Mouse (Mus musculus) liver, embryonic 14.5 days (tissue): ENCODE data around the gene Med19. TPM values are rescaled to one million over a fixed set of nuclear protein-coding genes. Genes with fewer than 3 reads are reported as not detected.

ENCODE experiments used
- ATAC-seq: fragments of 200-750 bp; cut with Nextera tagmentation; 2 replicates; pipeline ENCODE4 v1.8.0; 2017; ENCODE audit warnings: moderate number of reproducible peaks, mild to moderate bottlenecking, moderate library complexity; ENCODE audit not compliant: insufficient read depth
- DNase-seq, 3 experiments: peaks; one replicate each; pipeline ENCODE4 v3.0.0-alpha.2; 2012 to 2013; ENCODE audit warnings: low read depth in 3 of 3, low spot score in 3 of 3
- H3K27ac ChIP-seq: fragments of 300-500 bp; sonication (generic); 2 replicates; pipeline ENCODE4 v1.5.1; 2014; ENCODE audit warnings: moderate library complexity, mild to moderate bottlenecking, control low read depth, inconsistent platforms
- H3K27me3 ChIP-seq: fragments of 300-500 bp; sonication (generic); 2 replicates; pipeline ENCODE4 v1.6.1; 2014; ENCODE audit warnings: mild to moderate bottlenecking, low read length, moderate library complexity; ENCODE audit not compliant: control insufficient read depth, insufficient read depth
- H3K36me3 ChIP-seq: fragments of 300-500 bp; sonication (generic); replicated peaks from 2 replicates; pipeline ENCODE4 v1.6.1; 2014; ENCODE audit warnings: low read depth; ENCODE audit not compliant: control insufficient read depth, insufficient read depth
- H3K4me1 ChIP-seq, 2 experiments: fragments of 200-500 bp in 1 of 2; fragments of 300-500 bp in 1 of 2; sonication (generic) in 1 of 2; replicated peaks; 2 replicates each; pipeline ENCODE4 v1.6.1; 2012 to 2014; ENCODE audit warnings: antibody characterized with exemption in 1 of 2, inconsistent platforms in 1 of 2, low read length in 1 of 2; ENCODE audit not compliant: control insufficient read depth in 2 of 2, insufficient read depth in 2 of 2
- H3K4me2 ChIP-seq: fragments of 300-500 bp; sonication (generic); 2 replicates; pipeline ENCODE4 v1.6.1; 2014; ENCODE audit warnings: low read depth, mild to moderate bottlenecking, control low read depth, moderate library complexity
- H3K4me3 ChIP-seq, 2 experiments: fragments of 200-500 bp in 1 of 2; fragments of 300-500 bp in 1 of 2; sonication (generic) in 1 of 2; 2 replicates each; pipeline ENCODE4 v1.5.1; 2012 to 2014; ENCODE audit warnings: low read depth in 2 of 2, low read length in 2 of 2, mild to moderate bottlenecking in 2 of 2, control low read depth in 1 of 2, inconsistent platforms in 1 of 2, moderate library complexity in 1 of 2; ENCODE audit not compliant: insufficient read depth in 1 of 2
- H3K9ac ChIP-seq: fragments of 300-500 bp; sonication (generic); replicated peaks from 2 replicates; pipeline ENCODE4 v1.6.1; 2014; ENCODE audit warnings: mild to moderate bottlenecking, control low read depth, moderate library complexity
- H3K9me3 ChIP-seq: fragments of 300-500 bp; sonication (generic); 2 replicates; pipeline ENCODE4 v1.6.1; 2016; ENCODE audit warnings: low read length, mixed read lengths; ENCODE audit not compliant: control insufficient read depth
- CTCF ChIP-seq: IDR thresholded peaks from 2 replicates; pipeline ENCODE4 v1.5.1; 2016; ENCODE audit warnings: antibody characterized with exemption, low read depth, control low read depth
- EP300 ChIP-seq: IDR thresholded peaks from 2 replicates; pipeline ENCODE4 v1.6.1; 2016; ENCODE audit warnings: antibody characterized with exemption, low read depth
- WGBS: fragments of 180-500 bp; shearing (Covaris S2); extraction: QIAGEN DNeasy Blood & Tissue Kit; methylation state at CpG from one replicate; pipeline ENCODE4 v1.1.7; 2014; ENCODE audit not compliant: insufficient replicate concordance; 5-methylcytosine and 5-hydroxymethylcytosine counted together
- polyA plus RNA-seq, 2 experiments: library from polyadenylated mRNA; depleted of rRNA in 1 of 2; stranded (reverse) in 1 of 2; unstranded in 1 of 2; fragments of >200 nt; fragmentation: Nextera tagmentation in 1 of 2; extraction: Ambion mirVana in 1 of 2; gene quantifications; 2 replicates each; pipeline versions ENCODE4 v1.2.1 to v1.2.3; 2012 to 2014

Gene Med19
- polyA plus RNA-seq, 2 experiments: 12.3 to 22.4 TPM

DNA sequence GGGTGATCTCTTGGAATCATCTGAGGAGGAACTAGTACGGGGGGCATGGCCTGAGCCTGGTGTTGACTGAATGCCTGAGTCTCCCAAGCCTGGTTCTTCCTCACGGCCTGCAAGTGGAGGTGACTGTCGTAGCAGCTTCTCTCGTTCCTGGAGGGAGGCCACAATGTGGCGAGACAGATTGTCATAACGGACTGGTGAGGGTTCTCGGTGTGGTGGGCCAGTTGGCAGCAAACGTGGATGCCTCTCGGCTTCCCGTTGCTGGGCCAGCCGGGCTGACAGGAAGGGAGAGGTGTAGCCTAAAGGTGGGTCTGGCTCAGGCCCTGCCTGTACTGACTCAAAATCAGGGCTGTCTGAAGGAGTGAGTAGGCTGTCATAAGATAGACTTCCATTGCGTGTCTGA is 11.8 kb downstream of the Med19 start:
- peaks cover 0 to 7% of the 10 kb centered on the region in 2 experiments; a peak in 3 of 4 replicates for H3K4me1 ChIP-seq

DNA sequence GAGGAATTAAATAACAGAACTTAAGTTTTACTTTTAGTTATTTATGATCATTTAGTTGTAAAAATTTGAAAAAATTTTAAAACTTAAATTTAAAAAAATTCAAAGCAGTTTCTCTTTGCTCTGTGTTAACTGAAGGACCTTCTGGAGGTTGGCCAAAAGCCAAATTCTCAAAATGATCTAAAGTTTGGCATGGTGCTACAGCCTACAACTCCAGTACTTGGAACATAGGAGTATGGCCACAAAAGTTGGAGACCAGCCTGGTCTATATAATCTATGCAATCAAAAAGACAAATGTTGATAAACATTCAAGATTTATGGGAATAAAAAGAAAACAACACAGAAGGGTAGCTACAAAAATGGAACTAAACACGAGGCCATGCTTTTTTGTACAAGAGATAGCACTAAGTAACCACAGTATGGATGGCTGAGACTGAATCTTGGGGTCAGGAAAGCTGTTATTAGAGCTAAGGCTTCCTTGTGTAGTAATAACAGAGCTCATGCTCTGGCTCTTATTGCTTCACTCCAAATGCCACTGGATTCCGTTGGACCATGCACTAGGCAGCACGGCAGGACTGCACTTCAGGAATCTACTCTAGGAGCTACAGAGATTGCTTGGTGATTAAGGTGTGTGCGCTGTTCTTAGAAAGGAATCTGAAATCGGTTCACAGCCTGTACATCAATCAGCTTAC is 16.9 kb downstream of the Med19 start:
- TF ChIP-seq EP300 (no peak), CTCF (no peak)
- Histone ChIP-seq H3K36me3 (peaks cover 83% of the 10 kb centered on the region), H3K9ac (no peak overlapping the region), H3K27me3 (no peaks in the 10 kb centered on the region), H3K27ac (no peak overlapping the region), H3K4me1 (no peaks in the 10 kb centered on the region), H3K4me3 (no peak overlapping the region), H3K9me3 (no peaks in the 10 kb centered on the region), H3K4me2 (no peak overlapping the region)
- DNase-seq (no peak), ATAC-seq (no peak)
- 88% methylated on average over 5 of the region's 5 CpGs for WGBS

More for the DNA sequence above, 11.8 kb downstream of the Med19 start:
- 84% methylated on average over 12 of the region's 12 CpGs for WGBS
- DNase-seq (no peak), ATAC-seq (no peak)
- H3K4me2 ChIP-seq: no peak overlapping the region
- H3K4me3 ChIP-seq: no peak overlapping the region
- no peaks in the 10 kb centered on the region for H3K27me3 ChIP-seq
- H3K9ac ChIP-seq: no peak overlapping the region
- H3K27ac ChIP-seq: no peak overlapping the region
- no peaks in the 10 kb centered on the region for H3K9me3 ChIP-seq
- no peak for TF ChIP-seq EP300
- TF ChIP-seq CTCF: no peak
- H3K36me3 ChIP-seq: peaks cover 91% of the 10 kb centered on the region

DNA sequence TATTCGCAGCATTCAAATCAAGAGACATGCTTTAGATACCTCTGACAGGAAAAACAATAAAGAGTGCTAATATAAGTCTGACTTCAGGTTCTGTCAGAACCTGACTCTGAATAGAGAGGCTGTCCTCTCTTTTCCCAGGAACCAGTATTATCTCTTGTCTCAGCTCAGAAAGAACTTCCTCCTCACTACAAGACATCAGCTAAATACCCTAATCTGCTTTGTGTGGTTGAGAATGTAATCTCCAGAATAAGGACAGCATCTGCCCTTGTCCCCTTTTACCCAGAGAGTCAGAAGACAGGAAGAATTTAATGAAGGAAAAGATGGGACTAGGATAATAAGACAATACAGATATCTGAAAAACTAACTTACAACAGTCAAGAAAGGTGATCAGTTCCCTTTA is 25.3 kb downstream of the Med19 start:
- H3K4me3 ChIP-seq: no peak overlapping the region
- ATAC-seq (no peak), DNase-seq (no peak)
- no peak overlapping the region for H3K4me2 ChIP-seq
- H3K4me1 ChIP-seq: peaks cover 5 to 6% of the 10 kb centered on the region in 2 experiments
- no peak overlapping the region for H3K27ac ChIP-seq
- H3K9ac ChIP-seq: no peak overlapping the region
- no peaks in the 10 kb centered on the region for H3K27me3 ChIP-seq
- peaks cover 51% of the 10 kb centered on the region for H3K36me3 ChIP-seq
- WGBS: 59% methylated on average over 1 of the region's 1 CpGs
- TF ChIP-seq CTCF: no peak
- TF ChIP-seq EP300: no peak
- no peaks in the 10 kb centered on the region for H3K9me3 ChIP-seq

GRCm38 (mm10) chr2:84704329-84704728 is 26.1 kb downstream of the Med19 start:
- WGBS: 78% methylated on average over 5 of the region's 5 CpGs
- H3K9ac ChIP-seq: no peak overlapping the region
- peaks cover 51% of the 10 kb centered on the region for H3K36me3 ChIP-seq
- H3K4me1 ChIP-seq: peaks cover 5 to 6% of the 10 kb centered on the region in 2 experiments
- ATAC-seq (no peak), DNase-seq (no peak)
- no peak overlapping the region for H3K4me2 ChIP-seq
- TF ChIP-seq CTCF (no peak), EP300 (no peak)
- H3K4me3 ChIP-seq: no peak overlapping the region
- no peaks in the 10 kb centered on the region for H3K27me3 ChIP-seq
- H3K27ac ChIP-seq: no peak overlapping the region; the same call in 1 of the 2 replicates
- H3K9me3 ChIP-seq: no peaks in the 10 kb centered on the region

GRCm38 (mm10) chr2:84705295-84705694 is 27.1 kb downstream of the Med19 start:
- no peak overlapping the region for H3K27ac ChIP-seq
- H3K27me3 ChIP-seq: no peaks in the 10 kb centered on the region
- H3K4me2 ChIP-seq: no peak overlapping the region
- H3K36me3 ChIP-seq: peaks cover 53% of the 10 kb centered on the region
- H3K9me3 ChIP-seq: no peaks in the 10 kb centered on the region
- ATAC-seq (no peak), DNase-seq (no peak)
- H3K9ac ChIP-seq: no peak overlapping the region
- TF ChIP-seq CTCF: no peak
- no peak for TF ChIP-seq EP300
- no peak overlapping the region for H3K4me3 ChIP-seq
- H3K4me1 ChIP-seq: peaks cover 5 to 6% of the 10 kb centered on the region in 2 experiments
- 67% methylated on average over 1 of the region's 1 CpGs for WGBS
